Mouse (Mus musculus) gastrocnemius, postnatal 10 days (tissue): Measurements from ENCODE around the gene Cytip. TPM values are rescaled to one million over a fixed set of nuclear protein-coding genes. Genes with fewer than 3 reads are reported as not detected.

ENCODE experiments used
- DNase-seq: peaks from one replicate; pipeline ENCODE4 v3.0.0; 2021; ENCODE audit warnings: mixed read lengths
- total RNA-seq, 2 experiments: library from RNA; stranded (reverse); gene quantifications; 2 replicates each; pipeline ENCODE4 v1.2.3; 2021

Gene Cytip
- total RNA-seq, 2 experiments from 2014 or later, result 0.19 to 0.43 TPM

GRCm38 (mm10) chr2:58107046-58107445 lies 88.3 kb downstream of the Cytip start:
- no peak for DNase-seq

- DNase-seq, result no peak
Measured at GRCm38 (mm10) chr2:58094818-58095217, 100.5 kb downstream of the Cytip start.

GRCm38 (mm10) chr2:58086420-58086819 lies 108.9 kb downstream of the Cytip start:
- DNase-seq, result no peak

GRCm38 (mm10) chr2:58079849-58080248 lies 115.5 kb downstream of the Cytip start:
- no peak for DNase-seq

Other genes starting within 250 kb of the Cytip start
- 1 to 10 TPM; 2.3 to 2.6 TPM for gene Galnt5, start 197.6 kb downstream of the Cytip start, total RNA-seq
- not detected for gene Ermn, start 142.7 kb downstream of the Cytip start, total RNA-seq
- under 1 TPM; 0.54 to 0.70 TPM for gene Acvr1c, start 162.4 kb upstream of the Cytip start, total RNA-seq